Mouse (Mus musculus) small intestine, adult 2 months (tissue): ENCODE measurements around the gene Pnkp. TPM values are rescaled to one million over a fixed set of nuclear protein-coding genes. Genes with fewer than 3 reads are reported as not detected.

ENCODE experiments used
- H3K27ac ChIP-seq: fragments of 200-500 bp; 2 replicates; pipeline ENCODE4 v1.5.1; 2012; ENCODE audit warnings: low read depth, low read length, control low read depth, inconsistent platforms; ENCODE audit not compliant: insufficient read depth
- H3K27me3 ChIP-seq: fragments of 200-500 bp; 2 replicates; pipeline ENCODE4 v1.6.1; 2012; ENCODE audit warnings: mild to moderate bottlenecking, moderate library complexity, low read length, inconsistent platforms; ENCODE audit not compliant: control insufficient read depth, insufficient read depth
- H3K36me3 ChIP-seq: fragments of 200-500 bp; 2 replicates; pipeline ENCODE4 v1.6.1; 2012; ENCODE audit warnings: mild to moderate bottlenecking, low read length, control low read depth, inconsistent platforms; ENCODE audit not compliant: control insufficient read depth, insufficient read depth
- H3K4me1 ChIP-seq: fragments of 200-500 bp; 2 replicates; pipeline ENCODE4 v1.6.1; 2012; ENCODE audit warnings: low read length, inconsistent platforms, mixed read lengths; ENCODE audit not compliant: control insufficient read depth, insufficient read depth, insufficient read length
- H3K4me3 ChIP-seq: fragments of 200-500 bp; 2 replicates; pipeline ENCODE4 v1.5.1; 2012; ENCODE audit warnings: low read depth, mild to moderate bottlenecking, control low read depth, inconsistent platforms, low read length, moderate library complexity
- CTCF ChIP-seq: fragments of 200-500 bp; IDR thresholded peaks from 2 replicates; pipeline ENCODE4 v1.5.1; 2012; ENCODE audit warnings: low read depth, mild to moderate bottlenecking, control low read depth, inconsistent platforms, low read length, moderate library complexity, mixed read lengths; ENCODE audit not compliant: insufficient replicate concordance, insufficient read length; ENCODE audit errors: extremely low read depth
- POLR2A ChIP-seq: fragments of 200-500 bp; IDR thresholded peaks from 2 replicates; pipeline ENCODE4 v1.6.1; 2012; ENCODE audit warnings: low read depth, mild to moderate bottlenecking, control low read depth, inconsistent platforms, low read length, moderate library complexity
- WGBS: fragments of 180-500 bp; shearing (Covaris S2); methylation state at CpG from one replicate; pipeline ENCODE4 v1.1.7; 2018; 5-methylcytosine and 5-hydroxymethylcytosine counted together
- polyA plus RNA-seq: library from polyadenylated mRNA; depleted of rRNA; stranded (reverse); fragments of >200 nt; gene quantifications from 2 replicates; pipeline ENCODE4 v1.2.3, GENCODE M21; 2012

The Pnkp gene
- polyA plus RNA-seq, 1 experiment: 84.2 TPM

GRCm38 (mm10) chr7:44860576-44861428 is 3.9 kb downstream of the Pnkp start:
- Histone ChIP-seq H3K4me3 (no peak overlapping the region), H3K4me1 (peaks cover 8% of the 10 kb centered on the region), H3K27me3 (no peaks in the 10 kb centered on the region), H3K27ac (no peak overlapping the region), H3K36me3 (peaks cover 30% of the 10 kb centered on the region)
- 60% methylated on average over 22 of the region's 22 CpGs for WGBS
- TF ChIP-seq POLR2A: no peak
- peak; percentile 83 for TF ChIP-seq CTCF

- Histone ChIP-seq H3K27ac (no peak overlapping the region), H3K4me3 (no peak overlapping the region), H3K36me3 (peaks cover 30% of the 10 kb centered on the region), H3K27me3 (no peaks in the 10 kb centered on the region), H3K4me1 (peaks cover 11% of the 10 kb centered on the region)
- WGBS: 85% methylated on average over 14 of the region's 14 CpGs
- TF ChIP-seq CTCF: no peak
- no peak for TF ChIP-seq POLR2A
Observed at GRCm38 (mm10) chr7:44861429-44861816, 4.5 kb downstream of the Pnkp start.

- H3K4me3 ChIP-seq: no peak overlapping the region
- 77% methylated on average over 8 of the region's 8 CpGs for WGBS
- peaks cover 16% of the 10 kb centered on the region for H3K4me1 ChIP-seq
- no peaks in the 10 kb centered on the region for H3K27me3 ChIP-seq
- no peak for TF ChIP-seq POLR2A
- TF ChIP-seq CTCF: no peak
- H3K27ac ChIP-seq: no peak overlapping the region
- H3K36me3 ChIP-seq: peaks cover 30% of the 10 kb centered on the region
Observed at GRCm38 (mm10) chr7:44862434-44862833, 5.5 kb downstream of the Pnkp start.

DNA sequence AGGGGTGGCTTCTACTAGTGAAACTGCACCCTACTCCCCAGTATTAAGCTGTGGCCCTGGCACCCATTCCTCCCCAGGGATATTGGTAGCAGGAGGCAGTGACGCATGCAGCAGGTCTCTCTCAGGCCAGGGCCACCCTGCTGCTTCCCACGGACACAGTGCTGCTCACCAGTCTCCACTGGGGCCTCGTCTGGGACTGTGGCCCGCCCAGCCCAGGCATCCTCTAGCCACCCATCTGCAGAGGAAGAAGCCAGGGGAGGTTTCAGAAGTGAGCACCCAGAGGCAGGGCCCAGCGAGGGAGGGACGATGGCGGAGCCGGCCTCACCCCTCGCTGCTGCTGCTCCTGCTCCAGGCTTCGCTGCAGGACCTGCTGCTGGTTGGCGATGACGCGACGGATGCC is 6.3 kb downstream of the Pnkp start:
- TF ChIP-seq POLR2A (no peak), CTCF (no peak)
- H3K4me1 ChIP-seq: peaks cover 16% of the 10 kb centered on the region
- peaks cover 30% of the 10 kb centered on the region for H3K36me3 ChIP-seq
- H3K27ac ChIP-seq: no peak overlapping the region
- H3K27me3 ChIP-seq: no peaks in the 10 kb centered on the region
- 91% methylated on average over 14 of the region's 14 CpGs for WGBS
- H3K4me3 ChIP-seq: no peak overlapping the region

GRCm38 (mm10) chr7:44863982-44864494 is 7.1 kb downstream of the Pnkp start:
- TF ChIP-seq CTCF (no peak), POLR2A (no peak)
- Histone ChIP-seq H3K27ac (no peak overlapping the region), H3K36me3 (peaks cover 30% of the 10 kb centered on the region), H3K27me3 (no peaks in the 10 kb centered on the region), H3K4me3 (no peak overlapping the region), H3K4me1 (peaks cover 16% of the 10 kb centered on the region)
- 91% methylated on average over 11 of the region's 11 CpGs for WGBS

GRCm38 (mm10) chr7:44864595-44865542 is 7.9 kb downstream of the Pnkp start:
- Histone ChIP-seq H3K4me3 (no peak overlapping the region), H3K36me3 (peaks cover 30% of the 10 kb centered on the region), H3K27ac (no peak overlapping the region), H3K27me3 (no peaks in the 10 kb centered on the region), H3K4me1 (peaks cover 16% of the 10 kb centered on the region)
- 79% methylated on average over 24 of the region's 24 CpGs for WGBS
- no peak for TF ChIP-seq POLR2A
- no peak for TF ChIP-seq CTCF
